In genomic region chr12:112510733-112511372, GRCm38 (mm10) we compare ENCODE assay signal across 9 mouse cellular contexts. TPM values are rescaled to one million over a fixed set of nuclear protein-coding genes. Genes with fewer than 3 reads are reported as not detected.
A peak's percentile ranks its signal among the peaks of the same experiment; 100 is the strongest.
DNase-seq lines count a peak whose midpoint lies in the region; ATAC-seq and TF ChIP-seq lines count a peak whose summit lies in the region.
"Had no signal": no experiment of that assay in that cellular context is flagged by ENCODE, and none has a peak within 500 bp of the region (broad histone marks: within the 10 kb centered on the region; RNA-seq: fewer than 3 reads in every experiment).

No protein-coding gene starts in this region.

- TF ChIP-seq POLR2A in heart, adult 2 months (IDR thresholded peaks at IDR 0.05; ENCODE audit: insufficient read depth, low read depth, low read length), result no peak

- no peaks in the 10 kb centered on the region for H3K79me2 ChIP-seq in heart, adult 2 months (replicated peaks; ENCODE audit: control insufficient read depth, insufficient read depth, low read length)

- peaks cover 69% of the 10 kb centered on the region for H3K27me3 ChIP-seq in heart, embryonic 15.5 days
- no peaks in the 10 kb centered on the region for H3K27me3 ChIP-seq in heart, adult 2 months (ENCODE audit: control insufficient read depth, insufficient read depth, low read length)
- H3K27me3 ChIP-seq in forebrain, postnatal 0 days (ENCODE audit: insufficient read depth, low read length), result no peaks in the 10 kb centered on the region
- H3K27me3 ChIP-seq in liver, postnatal 0 days (ENCODE audit: insufficient read depth, low read length), result peaks cover 12% of the 10 kb centered on the region

- DNase-seq in heart, adult 2 months, result no peak
- peak; percentile 83 for DNase-seq in adrenal gland, postnatal 10 days
- peak; percentile 79 for DNase-seq in forebrain, postnatal 0 days
- DNase-seq in kidney, postnatal 14 days, result peak; percentile 68
- peak; percentile 35 for DNase-seq in liver, postnatal 0 days
- DNase-seq in right cerebral cortex, postnatal 25 days, result peak; percentile 85

- intact Hi-C loops in heart, adult 2 months (cut with DNase I), result no loop called here

- TF ChIP-seq EP300 in heart, adult 2 months (IDR thresholded peaks at IDR 0.05; ENCODE audit: insufficient read depth, low read depth, low read length), result no peak
- no peak for TF ChIP-seq EP300 in liver, postnatal 0 days (IDR thresholded peaks at IDR 0.05; ENCODE audit: low read depth)

- 2% methylated on average over 62 of the region's 62 CpGs for WGBS in heart, embryonic 15.5 days
- 4% methylated on average over 62 of the region's 62 CpGs for WGBS in heart, adult 2 months
- WGBS in forebrain, postnatal 0 days, result 5% methylated on average over 62 of the region's 62 CpGs
- WGBS in liver, postnatal 0 days (ENCODE audit: insufficient replicate concordance), result 4% methylated on average over 62 of the region's 62 CpGs

- peak overlapping the region; percentile 41 for H3K4me3 ChIP-seq in heart, embryonic 15.5 days
- H3K4me3 ChIP-seq in heart, adult 2 months, result no peak overlapping the region
- H3K4me3 ChIP-seq in forebrain, postnatal 0 days (ENCODE audit: low read depth, low read length), result peak overlapping the region; percentile 43
- H3K4me3 ChIP-seq in liver, postnatal 0 days (ENCODE audit: low read depth, low read length), result no peak overlapping the region

- no peaks in the 10 kb centered on the region for H3K9me3 ChIP-seq in heart, embryonic 15.5 days (replicated peaks)
- H3K9me3 ChIP-seq in forebrain, postnatal 0 days (ENCODE audit: low read length), result no peaks in the 10 kb centered on the region
- H3K9me3 ChIP-seq in liver, postnatal 0 days (ENCODE audit: low read length), result no peaks in the 10 kb centered on the region

- H3K36me3 ChIP-seq in heart, embryonic 15.5 days, result no peaks in the 10 kb centered on the region
- H3K36me3 ChIP-seq in heart, adult 2 months (ENCODE audit: control insufficient read depth, insufficient read depth, low read length), result no peaks in the 10 kb centered on the region
- H3K36me3 ChIP-seq in forebrain, postnatal 0 days (ENCODE audit: insufficient read depth), result no peaks in the 10 kb centered on the region
- H3K36me3 ChIP-seq in liver, postnatal 0 days (replicated peaks; ENCODE audit: insufficient read depth, low read length), result no peaks in the 10 kb centered on the region

- H3K27ac ChIP-seq in heart, embryonic 15.5 days, result no peak overlapping the region
- no peak overlapping the region for H3K27ac ChIP-seq in heart, adult 2 months
- H3K27ac ChIP-seq in forebrain, postnatal 0 days (ENCODE audit: low read depth, low read length), result peak overlapping the region; percentile 68
- no peak overlapping the region for H3K27ac ChIP-seq in liver, postnatal 0 days (ENCODE audit: low read depth)

- peak; percentile 56; the same call in 1 of the 2 replicates for ATAC-seq in heart, embryonic 15.5 days (replicated peaks; ENCODE audit: insufficient number of reproducible peaks, insufficient read depth, low FRiP score, low read depth)
- ATAC-seq in forebrain, postnatal 0 days, result peak; percentile 84
- no peak for ATAC-seq in liver, postnatal 0 days
- no peak for ATAC-seq in CD4-positive, CD25-positive, alpha-beta regulatory T cell, adult 4 months
- ATAC-seq: Patski had no signal

- TF ChIP-seq CTCF in heart, adult 2 months (IDR thresholded peaks at IDR 0.05), result no peak
- TF ChIP-seq CTCF in forebrain, postnatal 0 days (IDR thresholded peaks at IDR 0.05; ENCODE audit: low read depth), result no peak
- TF ChIP-seq CTCF in liver, postnatal 0 days (IDR thresholded peaks at IDR 0.05; ENCODE audit: low read depth), result no peak

- H3K9ac ChIP-seq in heart, embryonic 15.5 days, result no peak overlapping the region
- H3K9ac ChIP-seq in heart, adult 2 months (ENCODE audit: low read depth, low read length), result no peak overlapping the region
- H3K9ac ChIP-seq in forebrain, postnatal 0 days, result peak overlapping the region; percentile 69
- H3K9ac ChIP-seq in liver, postnatal 0 days (replicated peaks), result no peak overlapping the region

- peaks cover 9% of the 10 kb centered on the region for H3K4me1 ChIP-seq in heart, embryonic 15.5 days (replicated peaks)
- H3K4me1 ChIP-seq in heart, adult 2 months (ENCODE audit: control insufficient read depth, insufficient read depth, low read length), result no peaks in the 10 kb centered on the region
- H3K4me1 ChIP-seq in forebrain, postnatal 0 days (ENCODE audit: insufficient read depth), result peaks cover 31% of the 10 kb centered on the region
- H3K4me1 ChIP-seq in liver, postnatal 0 days (ENCODE audit: insufficient read depth), result no peaks in the 10 kb centered on the region

- peak overlapping the region; percentile 73 for H3K4me2 ChIP-seq in heart, embryonic 15.5 days
- peak overlapping the region; percentile 78 for H3K4me2 ChIP-seq in forebrain, postnatal 0 days (ENCODE audit: low read depth)
- no peak overlapping the region; the same call in 1 of the 2 replicates for H3K4me2 ChIP-seq in liver, postnatal 0 days (ENCODE audit: low read depth, low read length)

RNA-seq across cellular contexts. Expression of gene Tmem179, which starts 5.7 kb away (rescaled TPM):
- polyA plus RNA-seq in heart, embryonic 15.5 days (2015; fragmentation: Nextera tagmentation; extraction: Ambion mirVana), result 0.39 and 0.99 TPM in 2 replicates
- not detected for total RNA-seq in heart, adult 2 months (2021)
- 0.44 and 0.62 TPM in 2 replicates for polyA plus RNA-seq in heart, adult 2 months (2012; rRNA removed)
- total RNA-seq in adrenal gland, postnatal 10 days (2021), result 1 to 10 TPM; 4.8 to 6.8 TPM
- total RNA-seq in forebrain, postnatal 0 days (2014; rRNA removed), result 96.1 and 119 TPM in 2 replicates
- polyA plus RNA-seq in forebrain, postnatal 0 days (2015; fragmentation: Nextera tagmentation; extraction: Ambion mirVana), result 84.0 and 112 TPM in 2 replicates
- polyA plus RNA-seq in liver, postnatal 0 days (2015; fragmentation: Nextera tagmentation; extraction: Ambion mirVana), result not detected in 2 replicates
- not detected for polyA plus RNA-seq in CD4-positive, CD25-positive, alpha-beta regulatory T cell, adult 4 months (2017; shearing (Covaris generic))

RNA-seq across cellular contexts. Expression of gene A530016L24Rik, which starts 21.6 kb away (rescaled TPM):
- polyA plus RNA-seq in heart, embryonic 15.5 days (2015; fragmentation: Nextera tagmentation; extraction: Ambion mirVana), result 5.3 and 6.0 TPM in 2 replicates
- total RNA-seq in heart, adult 2 months (2021), result 10 to 100 TPM; 34.7 to 38.6 TPM
- 52.9 and 63.1 TPM in 2 replicates for polyA plus RNA-seq in heart, adult 2 months (2012; rRNA removed)
- 10 to 100 TPM; 16.2 to 22.6 TPM for total RNA-seq in adrenal gland, postnatal 10 days (2021)
- 0.10 TPM in 1 of 2 replicates, not detected in the other for total RNA-seq in forebrain, postnatal 0 days (2014; rRNA removed)
- not detected in 2 replicates for polyA plus RNA-seq in forebrain, postnatal 0 days (2015; fragmentation: Nextera tagmentation; extraction: Ambion mirVana)
- 0.06 TPM in 1 of 2 replicates, not detected in the other for polyA plus RNA-seq in liver, postnatal 0 days (2015; fragmentation: Nextera tagmentation; extraction: Ambion mirVana)
- not detected for polyA plus RNA-seq in CD4-positive, CD25-positive, alpha-beta regulatory T cell, adult 4 months (2017; shearing (Covaris generic))

Comparison
In these comparisons a context has a peak if more than half of its experiments do, and no peak if none do; other contexts are left out.
1. H3K4me3 ChIP-seq: peak in heart, embryonic 15.5 days (single experiment) and forebrain, postnatal 0 days (single experiment); none in heart, adult 2 months (single experiment) and liver, postnatal 0 days (single experiment).
2. ATAC-seq: peak in heart, embryonic 15.5 days (single experiment) and forebrain, postnatal 0 days (single experiment); none in liver, postnatal 0 days (single experiment) and CD4-positive, CD25-positive, alpha-beta regulatory T cell, adult 4 months (single experiment).
3. DNase-seq: peak in adrenal gland, postnatal 10 days (single experiment), forebrain, postnatal 0 days (single experiment), kidney, postnatal 14 days (single experiment), liver, postnatal 0 days (single experiment) and right cerebral cortex, postnatal 25 days (single experiment); none in heart, adult 2 months (0 of 2).
4. RNA of gene Tmem179, which starts 5.7 kb away (polyA plus RNA-seq): 84.0 to 112 TPM in forebrain, postnatal 0 days; 0.44 to 0.62 TPM in heart, adult 2 months, 0.39 to 0.99 TPM in heart, embryonic 15.5 days, not detected in liver, postnatal 0 days and not detected in CD4-positive, CD25-positive, alpha-beta regulatory T cell, adult 4 months; every median in the first group is over 10 times any median in the second.